Mouse (Mus musculus) layer of hippocampus, postnatal 36 days (tissue): ENCODE measurements around the gene Snw1. TPM values are rescaled to one million over a fixed set of nuclear protein-coding genes. Genes with fewer than 3 reads are reported as not detected.

Experiments used
- DNase-seq, 2 experiments: peaks; one replicate each; pipeline ENCODE4 v3.0.0; 2022
- microRNA-seq, 2 experiments: library from miRNA; unstranded; fragments of <30 nt; microRNA quantifications; one replicate each; pipeline ENCODE4 v1.2.0; 2021
- total RNA-seq, 2 experiments: library from RNA; stranded (reverse); gene quantifications; 2 replicates each; pipeline ENCODE4 v1.2.3; 2021

Gene Snw1
- total RNA-seq, 2 experiments from 2014 or later, result 67.3 to 68.6 TPM

GRCm38 (mm10) chr12:87421708-87422507 lies 50.2 kb downstream of the Snw1 start:
- no peak for DNase-seq

GRCm38 (mm10) chr12:87419974-87420485 lies 52.0 kb downstream of the Snw1 start:
- DNase-seq, result no peak

GRCm38 (mm10) chr12:87418921-87419320 lies 53.2 kb downstream of the Snw1 start:
- DNase-seq, result no peak

- DNase-seq, result peak in 1 of 2 experiments; percentile 36
These were observed 55.4 kb downstream of the Snw1 start for GRCm38 (mm10) chr12:87416690-87417089.

GRCm38 (mm10) chr12:87415358-87415757 lies 56.7 kb downstream of the Snw1 start:
- no peak for DNase-seq

- DNase-seq, result peak; percentile 48 to 61
These were observed 58.8 kb downstream of the Snw1 start for GRCm38 (mm10) chr12:87413179-87413790.

- no peak for DNase-seq
These were observed 61.1 kb downstream of the Snw1 start for GRCm38 (mm10) chr12:87410999-87411398.

- no peak for DNase-seq
These were observed 63.0 kb downstream of the Snw1 start for GRCm38 (mm10) chr12:87409123-87409522.

GRCm38 (mm10) chr12:87407869-87408605 lies 64.0 kb downstream of the Snw1 start:
- DNase-seq, result no peak

GRCm38 (mm10) chr12:87405721-87406120 lies 66.4 kb downstream of the Snw1 start:
- no peak for DNase-seq

- no peak for DNase-seq
These were observed 66.9 kb downstream of the Snw1 start for GRCm38 (mm10) chr12:87405165-87405564.

- no peak for DNase-seq
These were observed 70.2 kb downstream of the Snw1 start for GRCm38 (mm10) chr12:87401883-87402282.

- no peak for DNase-seq
These were observed 72.8 kb downstream of the Snw1 start for GRCm38 (mm10) chr12:87399119-87399819.

Small RNA genes within 50 kb of the gene (microRNA-seq; reads per million reads assigned to microRNA genes)
- gene Mir3068, result 61.2 to 107 reads per million in 2 experiments

Other genes with a start within 250 kb of the Snw1 start
- 1 to 10 TPM; 2.6 to 3.7 TPM for gene Noxred1, start 233.5 kb downstream of the Snw1 start, total RNA-seq
- 10 to 100 TPM; 52.3 to 60.7 TPM for gene Vipas39, start 206.0 kb downstream of the Snw1 start, total RNA-seq
- gene Ahsa1, start 205.8 kb downstream of the Snw1 start, total RNA-seq, result 100 to 1,000 TPM; 198 to 207 TPM
- under 1 TPM in 1 of 2 experiments, not detected in 1; 0.42 TPM for gene Ism2, start 172.6 kb downstream of the Snw1 start, total RNA-seq
- 10 to 100 TPM; 29.2 to 32.8 TPM for gene Sptlc2, start 83.9 kb downstream of the Snw1 start, total RNA-seq
- 10 to 100 TPM; 90.6 to 99.4 TPM for gene Slirp, start 28.4 kb downstream of the Snw1 start, total RNA-seq
- gene Alkbh1, start 28.3 kb downstream of the Snw1 start, total RNA-seq, result 10 to 100 TPM; 20.8 to 21.7 TPM
- gene Gm5788, start 22.4 kb upstream of the Snw1 start, total RNA-seq, result not detected
- gene Gm8300, start 42.0 kb upstream of the Snw1 start, total RNA-seq, result not detected
- not detected for gene Oog1, start 130.4 kb upstream of the Snw1 start, total RNA-seq
- not detected for gene Gm4027, start 146.6 kb upstream of the Snw1 start, total RNA-seq
- not detected for gene Gm16381, start 172.3 kb upstream of the Snw1 start, total RNA-seq